Mouse (Mus musculus) E14TG2a.4 (cell line): ENCODE data around the gene Ccdc61.

Source experiments
- CTCF ChIP-seq: conservative IDR thresholded peaks from 2 replicates; pipeline ENCODE4 v1.5.1; 2014; ENCODE audit warnings: low read length
- NANOG ChIP-seq: IDR thresholded peaks from 2 replicates; pipeline ENCODE4 v1.6.1; 2014; ENCODE audit warnings: borderline replicate concordance, low read length, mixed read lengths
- POU5F1 ChIP-seq: IDR thresholded peaks from 2 replicates; pipeline ENCODE4 v1.6.1; 2014; ENCODE audit warnings: low read length, borderline replicate concordance

DNA sequence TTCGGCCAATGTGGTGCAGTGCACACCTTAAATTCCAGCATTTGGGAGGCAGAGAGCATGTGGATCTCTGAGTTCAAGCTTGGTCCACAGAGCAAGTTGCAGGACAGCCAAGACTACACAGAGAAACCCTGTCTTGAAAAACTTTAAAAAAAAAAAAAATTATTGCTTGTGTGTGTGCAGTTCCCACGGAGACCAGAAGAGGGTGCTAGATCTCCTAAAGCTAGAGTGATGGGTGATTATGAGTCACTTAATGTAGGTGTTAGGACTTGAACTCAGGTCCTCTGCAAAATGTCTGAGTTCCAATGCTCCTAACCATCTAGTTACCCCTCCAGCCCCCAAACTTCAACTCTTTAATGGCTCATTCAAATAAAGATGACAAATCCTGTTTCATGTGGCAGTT, 41.7 kb downstream of the Ccdc61 start:
- TF ChIP-seq CTCF = peak; percentile 59
- no peak for TF ChIP-seq POU5F1
- no peak for TF ChIP-seq NANOG
